Mouse (Mus musculus) CD8-positive naive resting alpha-beta T cell, adult 2 months (primary cell): Measurements from ENCODE around the gene Gm49395.
A peak's percentile ranks its signal among the peaks of the same experiment; 100 is the strongest.

Experiments used
- DNase-seq, 2 experiments: peaks; one replicate each; pipeline ENCODE4 v3.0.0; 2022; ENCODE audit warnings: low read depth in 2 of 2, low spot score in 2 of 2

Gene Gm49395

GRCm38 (mm10) chr13:114992260-114993014, 109.3 kb downstream of the Gm49395 start:
- DNase-seq: no peak

- no peak for DNase-seq
These were observed 114.1 kb downstream of the Gm49395 start for GRCm38 (mm10) chr13:114987668-114988067.

GRCm38 (mm10) chr13:114987161-114987560, 114.6 kb downstream of the Gm49395 start:
- DNase-seq: peak in 1 of 2 experiments; percentile 8
